Mouse (Mus musculus): ENCODE data around the gene 4930469K13Rik.

DNA sequence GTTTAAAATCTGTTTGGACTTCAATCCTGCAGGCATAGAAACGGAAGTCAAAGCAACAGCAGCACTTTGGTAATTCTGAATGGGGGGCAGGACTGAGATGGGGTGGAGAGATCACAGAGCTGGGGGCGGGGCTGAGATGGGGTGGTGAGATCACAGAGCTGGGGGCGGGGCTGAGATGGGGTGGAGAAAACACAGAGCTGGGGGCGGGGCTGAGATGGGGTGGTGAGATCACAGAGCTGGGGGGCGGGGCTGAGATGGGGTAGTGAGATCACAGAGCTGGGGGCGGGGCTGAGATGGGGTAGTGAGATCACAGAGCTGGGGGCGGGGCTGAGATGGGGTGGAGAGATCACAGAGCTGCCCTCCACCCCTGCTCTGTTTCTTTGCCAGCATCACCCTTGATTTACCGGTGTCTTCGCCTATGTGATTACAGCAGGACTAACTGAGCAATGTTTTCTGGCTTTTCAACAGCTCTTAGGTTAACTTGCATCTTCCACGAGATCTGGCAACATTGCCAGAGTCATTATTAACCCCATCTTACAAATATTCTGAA is 166.4 kb downstream of the 4930469K13Rik start:
- TF ChIP-seq CTCF (IDR thresholded peaks at IDR 0.05; ENCODE audit: insufficient read depth, low read depth, low read length) (no peak), POLR2A (IDR thresholded peaks at IDR 0.05; ENCODE audit: insufficient read depth, low read depth, low read length) (no peak)

Data from olfactory bulb, adult 2 months (tissue).